Mouse (Mus musculus): ENCODE data around the gene Hipk4. TPM values are rescaled to one million over a fixed set of nuclear protein-coding genes. Genes with fewer than 3 reads are reported as not detected.
A peak's percentile ranks its signal among the peaks of the same experiment; 100 is the strongest.

Hipk4 gene
- polyA plus RNA-seq, 1 experiment from 2014 or later: 0.49 TPM

DNA sequence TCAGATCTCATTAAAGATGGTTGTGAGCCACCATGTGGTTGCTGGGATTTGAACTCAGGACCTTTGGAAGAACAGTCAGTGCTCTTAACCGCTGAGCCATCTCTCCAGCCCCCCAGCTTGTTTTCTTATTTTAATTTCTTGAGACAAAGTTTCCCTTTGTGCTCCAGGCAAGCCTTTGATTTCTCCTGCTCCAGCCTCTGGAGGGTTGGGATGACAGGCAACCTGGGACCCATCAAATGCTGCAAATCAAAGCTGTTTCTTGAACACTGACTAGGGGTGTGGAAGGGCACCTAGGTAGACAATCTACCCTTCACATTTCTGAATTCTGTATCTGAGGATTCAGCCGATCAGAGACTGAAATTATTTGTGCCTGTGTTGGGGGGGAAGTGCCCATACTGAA lies 12.3 kb upstream of the Hipk4 start:
- no peak overlapping the region for H3K4me2 ChIP-seq (ENCODE audit: low read depth, low read length)
- no peaks in the 10 kb centered on the region for H3K27me3 ChIP-seq (replicated peaks; ENCODE audit: control insufficient read depth, insufficient read depth, low read length)
- 92% methylated on average over 2 of the region's 2 CpGs for WGBS
- no peak overlapping the region for H3K4me3 ChIP-seq (ENCODE audit: low read length)
- H3K4me1 ChIP-seq (ENCODE audit: control insufficient read depth, insufficient read depth, low read length): peaks cover 13% of the 10 kb centered on the region
- no peak overlapping the region for H3K27ac ChIP-seq (ENCODE audit: low read length)
- no peak for ATAC-seq
- no peak overlapping the region for H3K9ac ChIP-seq (ENCODE audit: low read depth, low read length)
- H3K9me3 ChIP-seq (ENCODE audit: control insufficient read depth, low read length): no peaks in the 10 kb centered on the region
- H3K36me3 ChIP-seq (ENCODE audit: control insufficient read depth, insufficient read depth, low read length): no peaks in the 10 kb centered on the region

DNA sequence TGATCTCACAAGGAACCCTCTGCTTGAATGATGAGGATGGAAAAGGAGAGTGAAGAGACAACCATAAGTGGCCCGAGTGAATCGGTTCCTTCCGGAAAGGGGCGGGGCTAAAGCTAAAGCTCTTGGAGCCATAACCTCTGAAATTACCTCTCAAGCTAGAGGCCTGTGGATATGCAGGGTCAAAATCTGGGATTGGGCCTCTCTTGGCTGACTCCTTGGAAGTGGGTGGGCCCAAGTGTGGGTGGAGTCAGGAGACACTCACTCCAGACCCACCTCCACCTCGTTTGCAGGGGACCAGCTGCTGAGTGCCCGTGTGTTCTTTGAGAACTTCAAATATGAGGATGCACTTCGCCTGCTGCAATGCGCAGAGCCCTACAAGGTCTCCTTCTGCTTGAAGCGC lies 8.1 kb upstream of the Hipk4 start:
- H3K27me3 ChIP-seq (replicated peaks; ENCODE audit: control insufficient read depth, insufficient read depth, low read length): no peaks in the 10 kb centered on the region
- ATAC-seq: no peak
- H3K9me3 ChIP-seq (ENCODE audit: control insufficient read depth, low read length): no peaks in the 10 kb centered on the region
- H3K4me2 ChIP-seq (ENCODE audit: low read depth, low read length): no peak overlapping the region
- 70% methylated on average over 9 of the region's 9 CpGs for WGBS
- H3K9ac ChIP-seq (ENCODE audit: low read depth, low read length): no peak overlapping the region
- no peak overlapping the region for H3K4me3 ChIP-seq (ENCODE audit: low read length)
- H3K36me3 ChIP-seq (ENCODE audit: control insufficient read depth, insufficient read depth, low read length): 0 out of 2 replicates have a peak, but pooled peaks cover 2% of the 10 kb centered on the region
- H3K4me1 ChIP-seq (ENCODE audit: control insufficient read depth, insufficient read depth, low read length): no peaks in the 10 kb centered on the region
- H3K27ac ChIP-seq (ENCODE audit: low read length): no peak overlapping the region

DNA sequence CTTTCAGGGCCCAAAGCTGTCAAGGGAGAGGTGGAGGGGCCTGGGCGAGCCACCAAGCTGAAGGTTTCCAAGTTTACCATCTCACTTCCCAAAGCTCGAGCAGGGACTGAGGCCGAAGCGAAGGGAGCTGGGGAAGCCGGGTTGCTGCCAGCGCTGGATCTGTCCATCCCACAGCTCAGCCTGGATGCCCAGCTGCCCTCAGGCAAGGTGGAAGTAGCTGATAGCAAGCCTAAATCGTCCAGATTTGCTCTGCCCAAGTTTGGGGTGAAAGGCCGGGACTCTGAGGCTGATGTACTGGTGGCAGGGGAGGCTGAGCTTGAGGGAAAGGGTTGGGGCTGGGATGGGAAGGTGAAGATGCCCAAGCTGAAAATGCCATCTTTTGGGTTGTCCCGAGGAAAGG lies 4.8 kb upstream of the Hipk4 start:
- Histone ChIP-seq H3K9ac (ENCODE audit: low read depth, low read length) (no peak overlapping the region), H3K4me3 (ENCODE audit: low read length) (no peak overlapping the region), H3K36me3 (ENCODE audit: control insufficient read depth, insufficient read depth, low read length) (0 out of 2 replicates have a peak, but pooled peaks cover 2% of the 10 kb centered on the region), H3K27ac (ENCODE audit: low read length) (no peak overlapping the region), H3K27me3 (replicated peaks; ENCODE audit: control insufficient read depth, insufficient read depth, low read length) (no peaks in the 10 kb centered on the region), H3K4me1 (ENCODE audit: control insufficient read depth, insufficient read depth, low read length) (no peaks in the 10 kb centered on the region), H3K9me3 (ENCODE audit: control insufficient read depth, low read length) (no peaks in the 10 kb centered on the region), H3K4me2 (ENCODE audit: low read depth, low read length) (no peak overlapping the region)
- 86% methylated on average over 9 of the region's 9 CpGs for WGBS
- no peak for ATAC-seq

DNA sequence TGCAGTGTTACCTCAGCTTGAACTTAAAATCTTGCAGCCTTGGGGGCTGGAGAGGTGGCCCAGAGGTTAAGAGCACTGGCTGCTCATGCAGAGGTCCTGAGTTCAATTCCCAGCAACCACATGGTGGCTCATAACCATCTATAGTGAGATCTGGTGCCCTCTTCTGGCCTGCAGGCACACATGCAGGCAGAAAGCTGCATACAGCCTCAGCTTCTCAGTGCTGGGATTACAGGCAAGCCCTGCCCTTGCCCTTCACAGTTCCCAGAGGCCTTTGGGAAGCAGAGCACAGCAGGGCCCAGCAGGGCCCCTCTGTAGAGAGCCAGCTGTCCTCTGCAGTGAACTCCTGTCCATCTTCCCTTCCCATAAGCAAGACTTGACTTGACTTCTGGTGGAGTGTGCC lies 3.0 kb upstream of the Hipk4 start:
- Histone ChIP-seq H3K36me3 (ENCODE audit: control insufficient read depth, insufficient read depth, low read length) (0 out of 2 replicates have a peak, but pooled peaks cover 2% of the 10 kb centered on the region), H3K4me3 (ENCODE audit: low read length) (no peak overlapping the region), H3K27ac (ENCODE audit: low read length) (no peak overlapping the region), H3K9ac (ENCODE audit: low read depth, low read length) (no peak overlapping the region), H3K9me3 (ENCODE audit: control insufficient read depth, low read length) (no peaks in the 10 kb centered on the region), H3K4me1 (ENCODE audit: control insufficient read depth, insufficient read depth, low read length) (no peaks in the 10 kb centered on the region), H3K27me3 (replicated peaks; ENCODE audit: control insufficient read depth, insufficient read depth, low read length) (no peaks in the 10 kb centered on the region), H3K4me2 (ENCODE audit: low read depth, low read length) (no peak overlapping the region)
- ATAC-seq: no peak

DNA sequence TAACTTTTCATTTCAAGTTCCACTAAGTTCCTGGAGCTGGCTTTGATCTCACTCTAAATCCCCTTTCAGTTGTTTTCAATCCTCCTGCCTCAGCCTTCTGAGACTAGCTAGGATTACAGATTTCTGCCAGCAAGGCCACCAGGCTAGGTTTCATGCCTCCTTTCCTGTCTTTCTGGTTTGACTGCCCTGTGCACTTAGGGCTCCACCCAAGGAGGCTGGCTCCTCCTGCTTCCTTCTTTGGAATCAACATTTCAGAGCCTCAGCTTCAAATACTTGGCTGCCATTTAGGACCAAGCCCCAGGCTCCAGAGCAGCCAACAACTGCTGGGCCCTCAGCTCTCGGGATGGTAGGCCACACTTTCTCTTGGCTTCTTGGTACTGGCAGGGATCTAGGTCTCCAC lies 2.5 kb upstream of the Hipk4 start:
- WGBS: 52% methylated on average over 1 of the region's 1 CpGs
- H3K4me1 ChIP-seq (ENCODE audit: control insufficient read depth, insufficient read depth, low read length): no peaks in the 10 kb centered on the region
- H3K9ac ChIP-seq (ENCODE audit: low read depth, low read length): no peak overlapping the region
- ATAC-seq: peak; percentile 57; the same call in 1 of the 2 replicates
- 0 out of 2 replicates have a peak, but pooled peaks cover 2% of the 10 kb centered on the region for H3K36me3 ChIP-seq (ENCODE audit: control insufficient read depth, insufficient read depth, low read length)
- no peak overlapping the region for H3K4me3 ChIP-seq (ENCODE audit: low read length)
- no peaks in the 10 kb centered on the region for H3K9me3 ChIP-seq (ENCODE audit: control insufficient read depth, low read length)
- no peak overlapping the region for H3K4me2 ChIP-seq (ENCODE audit: low read depth, low read length)
- no peaks in the 10 kb centered on the region for H3K27me3 ChIP-seq (replicated peaks; ENCODE audit: control insufficient read depth, insufficient read depth, low read length)
- no peak overlapping the region for H3K27ac ChIP-seq (ENCODE audit: low read length)

DNA sequence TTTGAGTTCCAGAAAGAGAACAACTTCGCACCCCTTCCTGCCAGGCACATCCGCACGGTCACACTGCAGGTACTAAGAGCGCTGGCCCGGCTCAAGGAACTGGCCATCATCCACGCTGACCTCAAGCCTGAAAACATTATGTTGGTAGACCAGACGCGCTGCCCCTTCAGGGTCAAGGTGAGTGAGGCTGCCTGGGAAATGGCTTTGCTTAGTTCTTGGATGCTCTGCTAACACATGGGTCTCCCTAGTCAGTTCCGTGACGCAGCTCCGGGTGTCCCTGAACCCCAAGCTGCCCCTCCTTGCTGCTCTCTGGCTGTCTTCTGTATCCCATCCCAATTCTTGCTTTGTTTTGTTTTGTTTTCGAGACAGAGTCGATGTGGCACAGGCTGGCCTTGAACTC lies 738 bp downstream of the Hipk4 start:
- no peak overlapping the region for H3K27ac ChIP-seq (ENCODE audit: low read length)
- H3K9ac ChIP-seq (ENCODE audit: low read depth, low read length): no peak overlapping the region
- H3K4me1 ChIP-seq (ENCODE audit: control insufficient read depth, insufficient read depth, low read length): no peaks in the 10 kb centered on the region
- H3K4me2 ChIP-seq (ENCODE audit: low read depth, low read length): no peak overlapping the region
- H3K36me3 ChIP-seq (ENCODE audit: control insufficient read depth, insufficient read depth, low read length): 0 out of 2 replicates have a peak, but pooled peaks cover 1% of the 10 kb centered on the region
- 94% methylated on average over 13 of the region's 13 CpGs for WGBS
- no peak overlapping the region for H3K4me3 ChIP-seq (ENCODE audit: low read length)
- H3K27me3 ChIP-seq (replicated peaks; ENCODE audit: control insufficient read depth, insufficient read depth, low read length): no peaks in the 10 kb centered on the region
- no peaks in the 10 kb centered on the region for H3K9me3 ChIP-seq (ENCODE audit: control insufficient read depth, low read length)
- no peak for ATAC-seq

DNA sequence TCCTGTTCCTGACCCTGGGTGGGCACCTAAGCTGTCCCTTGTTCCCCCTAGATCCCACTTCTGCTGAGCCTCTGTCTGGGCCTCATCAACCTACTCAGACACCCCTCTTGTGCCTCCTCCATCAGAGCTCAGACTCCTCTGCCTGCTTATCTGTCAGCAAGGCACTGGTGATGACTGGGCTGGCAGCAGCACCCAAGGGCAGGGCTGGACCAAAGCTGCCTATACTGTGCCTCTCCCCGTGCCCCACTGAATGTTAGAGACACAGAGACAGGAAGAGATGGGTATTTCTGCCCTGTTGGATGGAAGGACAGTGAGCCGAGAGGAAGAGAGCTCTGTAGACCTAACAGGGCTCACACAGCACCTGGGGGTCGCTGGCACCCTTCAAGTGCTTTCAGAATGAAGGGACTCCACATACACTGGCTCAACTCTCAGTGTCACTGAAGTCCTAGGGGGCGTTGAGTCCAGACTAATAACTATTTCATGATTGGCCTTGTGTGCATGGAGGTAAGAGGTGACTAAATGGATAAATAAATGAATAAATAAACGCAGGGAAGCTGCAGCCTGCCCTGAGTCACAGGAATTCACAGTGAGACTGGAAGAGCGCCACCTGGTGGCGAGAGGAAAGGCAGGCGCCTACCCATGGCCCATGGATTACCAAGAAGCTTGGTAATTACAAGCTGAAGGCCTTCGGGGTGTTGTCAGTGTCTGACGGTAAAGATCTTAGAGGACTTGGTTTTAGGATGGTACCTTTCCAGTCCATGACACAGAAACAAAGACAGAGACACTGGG lies 3.2 kb downstream of the Hipk4 start:
- peak; percentile 85 for ATAC-seq
- H3K9me3 ChIP-seq (ENCODE audit: control insufficient read depth, low read length): no peaks in the 10 kb centered on the region

DNA sequence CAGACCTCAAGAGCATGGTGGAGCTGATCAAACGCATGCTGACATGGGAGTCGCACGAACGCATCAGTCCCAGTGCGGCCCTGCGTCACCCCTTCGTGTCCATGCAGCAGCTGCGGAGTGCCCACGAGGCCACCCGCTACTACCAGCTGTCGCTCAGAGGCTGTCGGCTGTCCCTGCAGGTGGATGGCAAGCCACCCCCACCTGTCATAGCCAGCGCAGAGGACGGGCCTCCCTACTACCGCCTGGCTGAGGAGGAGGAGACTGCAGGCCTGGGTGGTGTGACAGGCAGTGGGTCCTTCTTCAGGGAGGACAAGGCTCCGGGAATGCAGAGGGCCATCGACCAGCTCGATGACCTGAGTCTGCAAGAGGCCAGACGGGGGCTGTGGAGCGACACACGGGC lies 6.0 kb downstream of the Hipk4 start:
- no peak for ATAC-seq

More for the DNA sequence above, 3.2 kb downstream of the Hipk4 start:
- no peak overlapping the region for H3K27ac ChIP-seq (ENCODE audit: low read length)
- no peak overlapping the region for H3K4me3 ChIP-seq (ENCODE audit: low read length)
- H3K9ac ChIP-seq (ENCODE audit: low read depth, low read length): no peak overlapping the region
- H3K36me3 ChIP-seq (ENCODE audit: control insufficient read depth, insufficient read depth, low read length): 0 out of 2 replicates have a peak, but pooled peaks cover 5% of the 10 kb centered on the region
- H3K27me3 ChIP-seq (replicated peaks; ENCODE audit: control insufficient read depth, insufficient read depth, low read length): no peaks in the 10 kb centered on the region
- no peak overlapping the region for H3K4me2 ChIP-seq (ENCODE audit: low read depth, low read length)
- 26% methylated on average over 10 of the region's 10 CpGs for WGBS
- no peaks in the 10 kb centered on the region for H3K4me1 ChIP-seq (ENCODE audit: control insufficient read depth, insufficient read depth, low read length)

DNA sequence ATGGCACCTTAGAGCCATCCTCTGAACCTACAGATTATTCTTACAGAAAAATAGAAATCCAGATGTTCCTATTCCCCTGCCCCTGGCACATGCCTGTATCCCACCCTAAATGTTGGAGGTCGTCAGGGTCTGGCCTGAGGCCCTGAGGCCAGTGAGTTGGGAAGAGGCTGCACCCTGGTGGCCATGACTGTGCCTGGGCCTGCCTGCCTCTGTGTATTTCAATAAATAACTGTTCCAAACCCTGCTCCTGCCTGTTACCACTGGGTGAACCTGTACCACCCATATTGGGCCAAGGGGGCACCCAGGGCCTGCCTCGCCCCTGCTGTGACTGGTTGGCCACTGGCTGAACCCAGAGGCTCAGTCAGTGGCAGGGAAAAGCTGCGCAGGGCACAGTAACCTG lies 7.9 kb downstream of the Hipk4 start:
- no peak overlapping the region for H3K27ac ChIP-seq (ENCODE audit: low read length)
- 78% methylated on average over 3 of the region's 3 CpGs for WGBS
- no peak overlapping the region for H3K4me2 ChIP-seq (ENCODE audit: low read depth, low read length)
- no peaks in the 10 kb centered on the region for H3K4me1 ChIP-seq (ENCODE audit: control insufficient read depth, insufficient read depth, low read length)
- no peak for ATAC-seq
- H3K27me3 ChIP-seq (replicated peaks; ENCODE audit: control insufficient read depth, insufficient read depth, low read length): no peaks in the 10 kb centered on the region
- H3K4me3 ChIP-seq (ENCODE audit: low read length): no peak overlapping the region
- no peak overlapping the region for H3K9ac ChIP-seq (ENCODE audit: low read depth, low read length)
- no peaks in the 10 kb centered on the region for H3K9me3 ChIP-seq (ENCODE audit: control insufficient read depth, low read length)
- H3K36me3 ChIP-seq (ENCODE audit: control insufficient read depth, insufficient read depth, low read length): peaks cover 9% of the 10 kb centered on the region; the same call in 1 of the 2 replicates

More for the DNA sequence above, 6.0 kb downstream of the Hipk4 start:
- H3K4me3 ChIP-seq (ENCODE audit: low read length): no peak overlapping the region
- H3K27ac ChIP-seq (ENCODE audit: low read length): no peak overlapping the region
- H3K27me3 ChIP-seq (replicated peaks; ENCODE audit: control insufficient read depth, insufficient read depth, low read length): no peaks in the 10 kb centered on the region
- WGBS: 83% methylated on average over 21 of the region's 21 CpGs
- no peak overlapping the region for H3K9ac ChIP-seq (ENCODE audit: low read depth, low read length)
- no peaks in the 10 kb centered on the region for H3K4me1 ChIP-seq (ENCODE audit: control insufficient read depth, insufficient read depth, low read length)
- H3K4me2 ChIP-seq (ENCODE audit: low read depth, low read length): no peak overlapping the region
- no peaks in the 10 kb centered on the region for H3K9me3 ChIP-seq (ENCODE audit: control insufficient read depth, low read length)
- peaks cover 9% of the 10 kb centered on the region; the same call in 1 of the 2 replicates for H3K36me3 ChIP-seq (ENCODE audit: control insufficient read depth, insufficient read depth, low read length)
